Mouse (Mus musculus): ENCODE measurements at regions not wholly inside any gene's neighbourhood (a gene's known extent, or its start where the extent isn't known, plus 50 kb on each side); places are given as distances from the start of the nearest gene placed in this dataset.

DNA sequence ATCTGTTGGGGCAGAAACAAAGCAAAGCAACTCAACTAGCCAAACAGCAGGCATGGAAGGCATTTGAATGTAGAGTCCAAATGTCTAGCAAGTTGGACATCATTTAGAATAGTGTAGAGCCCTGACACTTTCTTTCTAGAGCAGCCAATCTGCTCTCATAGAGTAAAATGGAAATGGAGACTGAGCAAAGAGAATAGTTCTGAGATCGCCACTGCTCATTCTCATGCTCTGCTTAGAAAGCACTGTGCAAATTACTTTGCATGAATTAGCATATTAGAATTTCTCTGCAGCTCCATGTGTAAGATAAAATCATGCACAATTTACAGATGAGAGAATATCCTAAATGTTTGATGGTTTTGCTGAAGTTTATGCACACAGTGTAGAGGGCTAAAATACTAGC is 393.4 kb downstream of the Gm16223 start:
- no peak for ATAC-seq (ENCODE audit: low read depth)
- Histone ChIP-seq H3K27me3 (ENCODE audit: control insufficient read depth, insufficient read depth, low read depth, low read length) (no peaks in the 10 kb centered on the region), H3K4me1 (replicated peaks; ENCODE audit: control insufficient read depth, insufficient read depth, low read length) (no peaks in the 10 kb centered on the region), H3K4me3 (ENCODE audit: low read length) (no peak overlapping the region), H3K27ac (ENCODE audit: low read length) (no peak overlapping the region), H3K36me3 (ENCODE audit: control insufficient read depth, insufficient read depth, low read length) (no peaks in the 10 kb centered on the region), H3K4me2 (ENCODE audit: low read depth, low read length) (no peak overlapping the region), H3K9me3 (ENCODE audit: control insufficient read depth, low read length) (no peaks in the 10 kb centered on the region), H3K9ac (ENCODE audit: low read length) (no peak overlapping the region)
- 83% methylated on average over 1 of the region's 1 CpGs for WGBS

- Histone ChIP-seq H3K9ac (ENCODE audit: low read length) (no peak overlapping the region), H3K4me1 (replicated peaks; ENCODE audit: control insufficient read depth, insufficient read depth, low read length) (no peaks in the 10 kb centered on the region), H3K27me3 (ENCODE audit: control insufficient read depth, insufficient read depth, low read depth, low read length) (no peaks in the 10 kb centered on the region), H3K4me3 (ENCODE audit: low read length) (no peak overlapping the region), H3K36me3 (ENCODE audit: control insufficient read depth, insufficient read depth, low read length) (no peaks in the 10 kb centered on the region), H3K9me3 (ENCODE audit: control insufficient read depth, low read length) (no peaks in the 10 kb centered on the region), H3K4me2 (ENCODE audit: low read depth, low read length) (no peak overlapping the region), H3K27ac (ENCODE audit: low read length) (no peak overlapping the region)
- no peak for ATAC-seq (ENCODE audit: low read depth)
Measured at GRCm38 (mm10) chr5:42464814-42465213, 397.1 kb downstream of the Gm16223 start.

DNA sequence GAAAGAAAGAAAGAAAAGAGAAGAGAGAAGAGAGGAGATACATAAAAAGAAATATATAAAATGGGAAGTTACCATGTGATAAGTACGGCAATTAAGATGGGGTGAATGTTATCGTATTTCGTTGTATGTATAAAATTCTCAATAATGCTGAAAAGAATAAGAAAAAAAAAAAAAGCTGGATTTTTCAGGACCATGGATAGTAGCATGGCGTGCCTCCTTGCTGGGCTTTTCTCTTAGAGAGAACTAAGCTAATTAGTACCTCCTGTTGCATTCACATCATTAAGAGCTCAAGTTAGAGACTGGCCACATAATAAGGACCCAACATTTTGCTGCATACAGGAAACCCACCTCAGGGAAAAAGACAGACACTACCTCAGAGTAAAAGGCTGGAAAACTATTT is 405.7 kb downstream of the Gm16223 start:
- H3K36me3 ChIP-seq (ENCODE audit: control insufficient read depth, insufficient read depth, low read length): no peaks in the 10 kb centered on the region
- no peak overlapping the region for H3K4me2 ChIP-seq (ENCODE audit: low read depth, low read length)
- no peak overlapping the region for H3K27ac ChIP-seq (ENCODE audit: low read length)
- H3K27me3 ChIP-seq (ENCODE audit: control insufficient read depth, insufficient read depth, low read depth, low read length): no peaks in the 10 kb centered on the region
- no peaks in the 10 kb centered on the region for H3K9me3 ChIP-seq (ENCODE audit: control insufficient read depth, low read length)
- WGBS: 57% methylated on average over 4 of the region's 4 CpGs
- ATAC-seq (ENCODE audit: low read depth): no peak
- no peak overlapping the region for H3K9ac ChIP-seq (ENCODE audit: low read length)
- no peak overlapping the region for H3K4me3 ChIP-seq (ENCODE audit: low read length)
- no peaks in the 10 kb centered on the region for H3K4me1 ChIP-seq (replicated peaks; ENCODE audit: control insufficient read depth, insufficient read depth, low read length)

- Histone ChIP-seq H3K27me3 (ENCODE audit: control insufficient read depth, insufficient read depth, low read depth, low read length) (no peaks in the 10 kb centered on the region), H3K9me3 (ENCODE audit: control insufficient read depth, low read length) (no peaks in the 10 kb centered on the region), H3K27ac (ENCODE audit: low read length) (no peak overlapping the region), H3K4me2 (ENCODE audit: low read depth, low read length) (no peak overlapping the region), H3K4me3 (ENCODE audit: low read length) (no peak overlapping the region), H3K9ac (ENCODE audit: low read length) (no peak overlapping the region), H3K4me1 (replicated peaks; ENCODE audit: control insufficient read depth, insufficient read depth, low read length) (no peaks in the 10 kb centered on the region), H3K36me3 (ENCODE audit: control insufficient read depth, insufficient read depth, low read length) (no peaks in the 10 kb centered on the region)
- 80% methylated on average over 11 of the region's 11 CpGs for WGBS
- ATAC-seq (ENCODE audit: low read depth): no peak
Measured at GRCm38 (mm10) chr5:42502124-42502801, 434.5 kb downstream of the Gm16223 start.

GRCm38 (mm10) chr5:42502802-42503136 is 435.0 kb downstream of the Gm16223 start:
- no peak overlapping the region for H3K9ac ChIP-seq (ENCODE audit: low read length)
- H3K9me3 ChIP-seq (ENCODE audit: control insufficient read depth, low read length): no peaks in the 10 kb centered on the region
- H3K36me3 ChIP-seq (ENCODE audit: control insufficient read depth, insufficient read depth, low read length): no peaks in the 10 kb centered on the region
- no peak overlapping the region for H3K4me3 ChIP-seq (ENCODE audit: low read length)
- H3K27me3 ChIP-seq (ENCODE audit: control insufficient read depth, insufficient read depth, low read depth, low read length): no peaks in the 10 kb centered on the region
- H3K4me1 ChIP-seq (replicated peaks; ENCODE audit: control insufficient read depth, insufficient read depth, low read length): no peaks in the 10 kb centered on the region
- ATAC-seq (ENCODE audit: low read depth): no peak
- WGBS: 87% methylated on average over 1 of the region's 1 CpGs
- no peak overlapping the region for H3K27ac ChIP-seq (ENCODE audit: low read length)
- no peak overlapping the region for H3K4me2 ChIP-seq (ENCODE audit: low read depth, low read length)

DNA sequence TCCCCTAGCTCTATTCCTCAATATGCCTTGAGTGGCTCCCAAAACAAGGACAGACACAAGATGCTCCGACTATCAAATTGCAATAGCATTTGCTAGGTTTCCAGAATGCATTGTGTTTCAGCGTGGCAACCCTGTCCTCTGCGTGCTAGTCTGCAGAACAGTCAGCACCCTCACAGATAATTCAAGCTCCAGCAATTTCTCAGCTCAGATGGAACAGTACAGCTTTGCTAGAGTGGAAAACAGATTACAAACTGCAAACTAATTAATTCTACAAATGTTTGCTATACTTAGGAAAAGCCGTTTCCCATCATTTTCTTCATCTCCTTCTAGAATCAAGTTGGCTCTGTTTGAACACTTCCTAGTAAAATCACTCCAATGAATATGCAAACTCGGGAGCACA is 441.4 kb downstream of the Gm16223 start:
- H3K9ac ChIP-seq (ENCODE audit: low read length): no peak overlapping the region
- no peaks in the 10 kb centered on the region for H3K27me3 ChIP-seq (ENCODE audit: control insufficient read depth, insufficient read depth, low read depth, low read length)
- H3K4me2 ChIP-seq (ENCODE audit: low read depth, low read length): no peak overlapping the region
- ATAC-seq (ENCODE audit: low read depth): no peak
- H3K4me3 ChIP-seq (ENCODE audit: low read length): no peak overlapping the region
- no peaks in the 10 kb centered on the region for H3K9me3 ChIP-seq (ENCODE audit: control insufficient read depth, low read length)
- no peaks in the 10 kb centered on the region for H3K36me3 ChIP-seq (ENCODE audit: control insufficient read depth, insufficient read depth, low read length)
- no peaks in the 10 kb centered on the region for H3K4me1 ChIP-seq (replicated peaks; ENCODE audit: control insufficient read depth, insufficient read depth, low read length)
- H3K27ac ChIP-seq (ENCODE audit: low read length): no peak overlapping the region
- 67% methylated on average over 5 of the region's 5 CpGs for WGBS

- Histone ChIP-seq H3K36me3 (ENCODE audit: control insufficient read depth, insufficient read depth, low read length) (no peaks in the 10 kb centered on the region), H3K9me3 (ENCODE audit: control insufficient read depth, low read length) (no peaks in the 10 kb centered on the region), H3K9ac (ENCODE audit: low read length) (no peak overlapping the region), H3K27me3 (ENCODE audit: control insufficient read depth, insufficient read depth, low read depth, low read length) (no peaks in the 10 kb centered on the region), H3K4me3 (ENCODE audit: low read length) (no peak overlapping the region), H3K27ac (ENCODE audit: low read length) (no peak overlapping the region), H3K4me2 (ENCODE audit: low read depth, low read length) (no peak overlapping the region), H3K4me1 (replicated peaks; ENCODE audit: control insufficient read depth, insufficient read depth, low read length) (no peaks in the 10 kb centered on the region)
- WGBS: 68% methylated on average over 4 of the region's 4 CpGs
- ATAC-seq (ENCODE audit: low read depth): no peak
Measured at GRCm38 (mm10) chr5:42523116-42524113, 455.7 kb downstream of the Gm16223 start.

GRCm38 (mm10) chr5:42525431-42525830 is 457.7 kb downstream of the Gm16223 start:
- no peak for ATAC-seq (ENCODE audit: low read depth)
- Histone ChIP-seq H3K27me3 (ENCODE audit: control insufficient read depth, insufficient read depth, low read depth, low read length) (no peaks in the 10 kb centered on the region), H3K4me2 (ENCODE audit: low read depth, low read length) (no peak overlapping the region), H3K27ac (ENCODE audit: low read length) (no peak overlapping the region), H3K4me1 (replicated peaks; ENCODE audit: control insufficient read depth, insufficient read depth, low read length) (no peaks in the 10 kb centered on the region), H3K4me3 (ENCODE audit: low read length) (no peak overlapping the region), H3K36me3 (ENCODE audit: control insufficient read depth, insufficient read depth, low read length) (no peaks in the 10 kb centered on the region), H3K9me3 (ENCODE audit: control insufficient read depth, low read length) (no peaks in the 10 kb centered on the region), H3K9ac (ENCODE audit: low read length) (no peak overlapping the region)
- WGBS: 74% methylated on average over 5 of the region's 5 CpGs

DNA sequence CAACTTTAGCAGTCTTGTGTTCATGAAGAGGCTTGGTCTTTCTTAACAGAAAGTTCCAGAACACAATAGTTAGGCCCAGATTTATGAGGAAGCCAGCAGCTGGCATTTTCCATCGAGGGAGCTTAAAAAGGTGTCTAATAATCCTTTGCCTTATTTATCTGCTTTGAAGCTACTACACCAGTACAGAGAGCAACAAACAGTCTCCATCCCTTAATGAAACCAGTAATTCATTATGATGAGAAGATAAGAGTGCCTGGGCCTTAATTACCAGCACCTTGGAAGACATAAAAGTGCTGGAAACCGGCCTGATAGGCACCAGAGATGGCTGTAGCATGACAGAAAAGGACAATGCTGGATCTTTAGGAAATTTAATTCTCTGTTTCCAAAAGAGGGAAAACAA is 492.8 kb downstream of the Gm16223 start:
- Histone ChIP-seq H3K4me2 (ENCODE audit: low read depth, low read length) (no peak overlapping the region), H3K27ac (ENCODE audit: low read length) (no peak overlapping the region), H3K36me3 (ENCODE audit: control insufficient read depth, insufficient read depth, low read length) (no peaks in the 10 kb centered on the region), H3K4me1 (replicated peaks; ENCODE audit: control insufficient read depth, insufficient read depth, low read length) (no peaks in the 10 kb centered on the region), H3K4me3 (ENCODE audit: low read length) (no peak overlapping the region), H3K9me3 (ENCODE audit: control insufficient read depth, low read length) (no peaks in the 10 kb centered on the region), H3K9ac (ENCODE audit: low read length) (no peak overlapping the region), H3K27me3 (ENCODE audit: control insufficient read depth, insufficient read depth, low read depth, low read length) (no peaks in the 10 kb centered on the region)
- ATAC-seq (ENCODE audit: low read depth): no peak
- 75% methylated on average over 2 of the region's 2 CpGs for WGBS
